Mouse (Mus musculus) MEL (cell line): ENCODE results near the gene Tomm40. TPM values are rescaled to one million over a fixed set of nuclear protein-coding genes. Genes with fewer than 3 reads are reported as not detected.

Experiments used
- DNase-seq: peaks from one replicate; pipeline ENCODE4 v3.0.0; 2011; ENCODE audit warnings: low read depth, low spot score
- H3K27ac ChIP-seq: 2 replicates; pipeline ENCODE4 v1.5.1; 2012; ENCODE audit warnings: low read depth, mild to moderate bottlenecking, control low read depth, low read length, moderate library complexity; ENCODE audit not compliant: control insufficient read depth
- H3K27me3 ChIP-seq, 2 experiments: fragments of 150-350 bp in 1 of 2; sonication (generic) in 1 of 2; 2 replicates each; pipeline ENCODE4 v1.6.1; 2012; ENCODE audit warnings: low read length in 2 of 2, mild to moderate bottlenecking in 2 of 2, improper control_type of control experiment in 1 of 2, moderate library complexity in 1 of 2; ENCODE audit not compliant: insufficient read depth in 2 of 2, control insufficient read depth in 1 of 2
- H3K36me3 ChIP-seq, 2 experiments: 2 replicates each; pipeline ENCODE4 v1.6.1; 2012 to 2014; ENCODE audit warnings: low read length in 2 of 2, improper control_type of control experiment in 1 of 2, inconsistent platforms in 1 of 2, mild to moderate bottlenecking in 1 of 2; ENCODE audit not compliant: insufficient read depth in 2 of 2, control insufficient read depth in 1 of 2
- H3K4me1 ChIP-seq, 2 experiments: fragments of 150-350 bp in 1 of 2; sonication (generic) in 1 of 2; 2 replicates each; pipeline ENCODE4 v1.6.1; 2012; ENCODE audit warnings: low read length in 2 of 2, improper control_type of control experiment in 1 of 2, mild to moderate bottlenecking in 1 of 2; ENCODE audit not compliant: insufficient read depth in 2 of 2, control insufficient read depth in 1 of 2
- H3K4me3 ChIP-seq, 2 experiments: fragments of 150-350 bp in 1 of 2; sonication (generic) in 1 of 2; 2 replicates each; pipeline ENCODE4 v1.5.1; 2012; ENCODE audit warnings: low read depth in 2 of 2, low read length in 2 of 2, mild to moderate bottlenecking in 2 of 2, moderate library complexity in 2 of 2, control low read depth in 1 of 2, improper control_type of control experiment in 1 of 2; ENCODE audit not compliant: control insufficient read depth in 1 of 2, insufficient read depth in 1 of 2
- H3K79me2 ChIP-seq: 2 replicates; pipeline ENCODE4 v1.6.1; 2012; ENCODE audit warnings: mild to moderate bottlenecking, low read length, moderate library complexity; ENCODE audit not compliant: control insufficient read depth, poor library complexity, insufficient read depth
- H3K9ac ChIP-seq: 2 replicates; pipeline ENCODE4 v1.6.1; 2012; ENCODE audit warnings: low read depth, mild to moderate bottlenecking, control low read depth, low read length, moderate library complexity; ENCODE audit not compliant: control insufficient read depth, poor library complexity, severe bottlenecking
- H3K9me3 ChIP-seq: fragments of 150-350 bp; sonication (generic); replicated peaks from 2 replicates; pipeline ENCODE4 v1.6.1; 2012; ENCODE audit warnings: mild to moderate bottlenecking, low read length, improper control_type of control experiment, moderate library complexity; ENCODE audit not compliant: insufficient read depth
- BHLHE40 ChIP-seq: IDR thresholded peaks from 2 replicates; pipeline ENCODE4 v1.6.1; 2012; ENCODE audit warnings: low read depth, mild to moderate bottlenecking, inconsistent platforms, low read length, improper control_type of control experiment, borderline replicate concordance
- E2F4 ChIP-seq: IDR thresholded peaks from 2 replicates; pipeline ENCODE4 v1.6.1; 2011; ENCODE audit warnings: low read depth, low read length, improper control_type of control experiment, borderline replicate concordance
- ELF1 ChIP-seq: IDR thresholded peaks from 2 replicates; pipeline ENCODE4 v1.6.1; 2014; ENCODE audit warnings: low read depth, mild to moderate bottlenecking, inconsistent platforms, low read length, improper control_type of control experiment, moderate library complexity
- ETS1 ChIP-seq: IDR thresholded peaks from 2 replicates; pipeline ENCODE4 v1.6.1; 2012; ENCODE audit warnings: low read depth, mild to moderate bottlenecking, inconsistent platforms, low read length, improper control_type of control experiment, moderate library complexity
- GABPA ChIP-seq: IDR thresholded peaks from 2 replicates; pipeline ENCODE4 v1.6.1; 2012; ENCODE audit warnings: low read depth, mild to moderate bottlenecking, inconsistent platforms, low read length, improper control_type of control experiment, moderate library complexity
- GATA1 ChIP-seq: IDR thresholded peaks from 2 replicates; pipeline ENCODE4 v1.6.1; 2011; ENCODE audit warnings: low read depth, low read length, improper control_type of control experiment
- KAT2A ChIP-seq: conservative IDR thresholded peaks from 2 replicates; pipeline ENCODE4 v1.6.1; 2012; ENCODE audit warnings: low read depth, low read length, improper control_type of control experiment, inconsistent platforms
- MAX ChIP-seq: IDR thresholded peaks from 2 replicates; pipeline ENCODE4 v1.6.1; 2011; ENCODE audit warnings: low read length, improper control_type of control experiment
- MEF2A ChIP-seq: IDR thresholded peaks from 2 replicates; pipeline ENCODE4 v1.6.1; 2014; ENCODE audit warnings: low read depth, mild to moderate bottlenecking, inconsistent platforms, low read length, improper control_type of control experiment; ENCODE audit not compliant: poor library complexity, insufficient replicate concordance, severe bottlenecking; ENCODE audit errors: extremely low read depth
- NRF1 ChIP-seq: IDR thresholded peaks from 2 replicates; pipeline ENCODE4 v1.6.1; 2014; ENCODE audit warnings: low read depth, mild to moderate bottlenecking, inconsistent platforms, low read length, improper control_type of control experiment, moderate library complexity; ENCODE audit not compliant: poor library complexity, insufficient read depth, severe bottlenecking
- POLR2AphosphoS5 ChIP-seq: IDR thresholded peaks from 2 replicates; pipeline ENCODE4 v1.6.1; 2012; ENCODE audit warnings: low read depth, borderline replicate concordance, mild to moderate bottlenecking, inconsistent platforms, low read length, moderate library complexity, mixed read lengths
- RAD21 ChIP-seq: IDR thresholded peaks from 2 replicates; pipeline ENCODE4 v1.6.1; 2011; ENCODE audit warnings: mild to moderate bottlenecking, low read depth, low read length, improper control_type of control experiment
- SIN3A ChIP-seq: IDR thresholded peaks from 2 replicates; pipeline ENCODE4 v1.6.1; 2012; ENCODE audit warnings: low read length, improper control_type of control experiment, inconsistent platforms
- SMC3 ChIP-seq: IDR thresholded peaks from 2 replicates; pipeline ENCODE4 v1.6.1; 2011; ENCODE audit warnings: low read depth, low read length, improper control_type of control experiment
- TBP ChIP-seq: IDR thresholded peaks from 2 replicates; pipeline ENCODE4 v1.8.0; 2011; ENCODE audit warnings: low read depth, low read length, improper control_type of control experiment
- TCF12 ChIP-seq: IDR thresholded peaks from 2 replicates; pipeline ENCODE4 v1.6.1; 2014; ENCODE audit warnings: low read depth, mild to moderate bottlenecking, inconsistent platforms, low read length, improper control_type of control experiment, moderate library complexity
- USF2 ChIP-seq, 2 experiments: IDR thresholded peaks; 2 replicates each; pipeline ENCODE4 v1.6.1; 2011 to 2012; ENCODE audit warnings: improper control_type of control experiment in 2 of 2, low read length in 2 of 2, borderline replicate concordance in 1 of 2, inconsistent platforms in 1 of 2, low read depth in 1 of 2, mild to moderate bottlenecking in 1 of 2; ENCODE audit not compliant: insufficient read depth in 1 of 2
- ZNF384 ChIP-seq: IDR thresholded peaks from 2 replicates; pipeline ENCODE4 v1.6.1; 2012; ENCODE audit warnings: low read depth, mild to moderate bottlenecking, inconsistent platforms, low read length, improper control_type of control experiment
- polyA plus RNA-seq, 2 experiments: library from polyadenylated mRNA; stranded (reverse) in 1 of 2; unstranded in 1 of 2; fragments of >175 nt in 1 of 2; fragments of >200 nt in 1 of 2; gene quantifications; 2 replicates each; pipeline versions ENCODE4 v1.2.1 to v1.2.4; 2012; ENCODE audit warnings: low replicate concordance in 2 of 2, low read depth in 1 of 2; ENCODE audit not compliant: insufficient read length in 2 of 2, insufficient read depth in 1 of 2, missing spikeins in 1 of 2
- total RNA-seq: library from RNA; depleted of rRNA; stranded (reverse); fragments of 300-350 nt; gene quantifications from 2 replicates; pipeline ENCODE4 v1.2.3, GENCODE M21; 2012

The Tomm40 gene
- total and polyA plus RNA-seq, 3 experiments: 294 to 403 TPM; not detected in 1

DNA sequence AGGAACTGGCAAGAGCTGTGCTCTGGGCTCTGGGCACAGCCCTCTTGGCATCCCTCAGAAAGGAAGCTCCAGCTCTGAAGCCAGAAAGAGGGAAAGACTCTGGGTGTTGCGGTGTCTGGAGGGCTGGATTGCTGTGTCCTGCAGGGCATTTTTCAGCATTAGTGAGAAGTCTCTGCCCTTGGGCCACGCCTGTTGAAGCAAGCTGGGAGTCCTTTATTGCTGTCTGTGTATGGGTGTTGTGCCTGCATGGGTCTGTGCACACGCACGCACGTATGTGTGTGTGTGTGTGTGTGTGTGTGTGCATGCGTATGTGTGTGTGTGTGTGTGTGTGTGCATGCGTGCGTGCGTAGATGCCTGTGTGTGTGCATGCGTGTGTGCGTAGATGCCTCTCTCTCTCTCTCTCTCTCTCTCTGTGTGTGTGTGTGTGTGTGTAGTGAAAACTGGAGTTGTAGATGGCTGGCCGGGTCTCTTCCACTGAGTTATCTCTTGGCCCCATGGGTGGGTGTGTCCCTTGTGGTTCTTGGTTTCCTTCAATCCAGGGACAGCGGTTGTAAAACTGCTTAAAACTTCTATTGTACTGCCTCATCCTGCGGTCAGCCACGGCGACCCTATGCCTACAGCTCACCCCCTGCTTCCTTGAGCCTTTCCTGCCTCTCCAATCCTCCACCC is 21.3 kb upstream of the Tomm40 start (continued):
- TF ChIP-seq MEF2A (no peak), E2F4 (no peak), GABPA (no peak), ELF1 (no peak), TCF12 (peak; percentile 91), RAD21 (no peak), USF2 (IDR thresholded peaks at IDR 0.05; ENCODE audit: borderline replicate concordance in 1 of 2, insufficient read depth in 1 of 2, low read depth in 1 of 2, low read length in 2 of 2) (no peak), POLR2AphosphoS5 (no peak; the same call in 1 of the 2 replicates), ETS1 (peak; percentile 79), BHLHE40 (no peak), TBP (peak; percentile 43; the same call in 1 of the 2 replicates), GATA1 (peak; percentile 91), KAT2A (no peak), NRF1 (no peak), ZNF384 (peak; percentile 36; the same call in 1 of the 2 replicates), SIN3A (peak; percentile 76)

GRCm38 (mm10) chr7:19734178-19734666 is 19.0 kb upstream of the Tomm40 start:
- Histone ChIP-seq H3K27ac (no peak overlapping the region), H3K36me3 (peaks cover 0 to 12% of the 10 kb centered on the region in 2 experiments; a peak in 2 of 4 replicates), H3K27me3 (no peaks in the 10 kb centered on the region), H3K79me2 (no peaks in the 10 kb centered on the region), H3K4me3 (no peak overlapping the region), H3K9me3 (no peaks in the 10 kb centered on the region), H3K9ac (no peak overlapping the region), H3K4me1 (peaks cover 11 to 22% of the 10 kb centered on the region in 2 experiments)
- no peak for DNase-seq
- no peak for TF ChIP-seq POLR2AphosphoS5
- no peak for TF ChIP-seq SMC3
- TF ChIP-seq MAX: no peak
- no peak for TF ChIP-seq KAT2A
